In the genomic region with DNA sequence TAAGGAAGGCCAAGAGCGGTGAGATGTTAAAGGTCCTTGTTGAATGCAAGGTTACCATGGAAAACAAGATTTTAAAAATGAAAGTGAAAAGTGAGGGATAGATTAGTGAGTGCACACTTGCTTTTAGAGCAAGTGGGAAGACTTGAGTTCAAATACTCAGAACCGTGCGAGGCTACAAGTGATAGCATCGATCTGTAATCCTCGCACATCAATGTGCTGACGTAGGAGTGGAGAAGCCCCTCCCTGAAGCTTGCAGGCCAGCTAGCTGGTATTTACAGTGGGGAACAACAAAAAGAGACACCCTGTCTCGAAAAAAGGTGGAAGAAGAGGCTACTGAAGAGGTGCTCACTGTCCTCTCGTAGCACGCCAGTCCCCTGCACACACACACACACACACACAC, we compare ENCODE assay signal across 18 mouse cellular contexts. TPM values are rescaled to one million over a fixed set of nuclear protein-coding genes. Genes with fewer than 3 reads are reported as not detected.
DNase-seq lines count a peak whose midpoint lies in the region; ATAC-seq and TF ChIP-seq lines count a peak whose summit lies in the region.
"Had no signal": no experiment of that assay in that cellular context is flagged by ENCODE, and none has a peak within 500 bp of the region (broad histone marks: within the 10 kb centered on the region; RNA-seq: fewer than 3 reads in every experiment).

No protein-coding gene starts in this region.

- no peak for TF ChIP-seq CTCF in thymus, adult 2 months (IDR thresholded peaks at IDR 0.05; ENCODE audit: borderline replicate concordance, control insufficient read depth, extremely low read depth, insufficient read depth, low read length, poor library complexity)

- H3K4me1 ChIP-seq in megakaryocyte, embryonic 14.5 days: peaks cover 73% of the 10 kb centered on the region
- peaks cover 37% of the 10 kb centered on the region for H3K4me1 ChIP-seq in thymus, adult 2 months (replicated peaks; ENCODE audit: control insufficient read depth, insufficient read depth, low read length)
- H3K4me1 ChIP-seq: embryonic facial prominence, embryonic 10.5 days; hindbrain, embryonic 12.5 days had no signal

- H3K27ac ChIP-seq in thymus, adult 2 months (ENCODE audit: control insufficient read depth, insufficient read depth, low read length): no peak overlapping the region
- H3K27ac ChIP-seq: embryonic facial prominence, embryonic 10.5 days; gastrocnemius, adult 2 months; hindbrain, embryonic 12.5 days had no signal

- TF ChIP-seq POLR2A in thymus, adult 2 months (IDR thresholded peaks at IDR 0.05; ENCODE audit: control insufficient read depth, extremely low read depth, insufficient read depth, low read length, poor library complexity): no peak

- intact Hi-C loops in heart, postnatal 14 days (cut with DNase I): no loop called here

- peak; percentile 51 for DNase-seq in heart, adult 11 months
- DNase-seq in heart, postnatal 14 days: no peak
- DNase-seq in testis, postnatal 14 days (ENCODE audit: low spot score): no peak
- no peak for DNase-seq in thymus, adult 2 months
- no peak for DNase-seq in right cerebral cortex, postnatal 36 days (ENCODE audit: low spot score in 2 of 2)
- DNase-seq: adrenal gland, postnatal 14 days; cerebellum, postnatal 10 days; gastrocnemius, adult 2 months; gastrocnemius, postnatal 25 days; heart, postnatal 4 days had no signal

- H3K27me3 ChIP-seq in megakaryocyte, embryonic 14.5 days (replicated peaks): no peaks in the 10 kb centered on the region
- H3K27me3 ChIP-seq in thymus, adult 2 months (ENCODE audit: control insufficient read depth, insufficient read depth, low read length): no peaks in the 10 kb centered on the region
- H3K27me3 ChIP-seq: heart, embryonic 13.5 days; hindbrain, embryonic 12.5 days had no signal

- no peaks in the 10 kb centered on the region for H3K9me3 ChIP-seq in megakaryocyte, embryonic 14.5 days
- H3K9me3 ChIP-seq: embryonic facial prominence, embryonic 10.5 days; heart, embryonic 13.5 days; hindbrain, embryonic 12.5 days had no signal

- 92% methylated on average over 9 of the region's 9 CpGs for WGBS in thymus, adult 2 months

- peak overlapping the region; percentile 0 for H3K4me3 ChIP-seq in megakaryocyte, embryonic 14.5 days (replicated peaks)
- no peak overlapping the region for H3K4me3 ChIP-seq in thymus, adult 2 months (ENCODE audit: control insufficient read depth, insufficient read depth, low read length)
- H3K4me3 ChIP-seq: embryonic facial prominence, embryonic 10.5 days; gastrocnemius, adult 2 months; heart, embryonic 13.5 days; hindbrain, embryonic 12.5 days had no signal

- no peak for ATAC-seq in megakaryocyte, adult 5-6 weeks (ENCODE audit: poor library complexity, severe bottlenecking)
- peak; percentile 17 for ATAC-seq in inflammation-experienced regulatory T-cells, adult 6 months
- ATAC-seq: forebrain, embryonic 14.5 days; hindbrain, embryonic 16.5 days had no signal

- H3K36me3 ChIP-seq in megakaryocyte, embryonic 14.5 days (replicated peaks; ENCODE audit: low read length): no peaks in the 10 kb centered on the region
- no peaks in the 10 kb centered on the region for H3K36me3 ChIP-seq in thymus, adult 2 months (ENCODE audit: control insufficient read depth, insufficient read depth, low read length)
- H3K36me3 ChIP-seq: embryonic facial prominence, embryonic 10.5 days; heart, embryonic 13.5 days; hindbrain, embryonic 12.5 days had no signal

RNA-seq across cellular contexts. Expression of a gene that starts 6.7 kb away (rescaled TPM):
- 10 to 100 TPM; 67.1 to 71.3 TPM for total RNA-seq in heart, postnatal 14 days (2021)
- 98.5 and 119 TPM in 2 replicates for polyA plus RNA-seq in megakaryocyte, embryonic 14.5 days (2012; ENCODE audit: insufficient read depth, low replicate concordance)
- total RNA-seq in megakaryocyte, adult 5-6 weeks (2015): 343 and 360 TPM in 2 replicates
- 145 and 164 TPM in 2 replicates for total RNA-seq in megakaryocyte, adult 5-6 weeks (2017)
- polyA plus RNA-seq in inflammation-experienced regulatory T-cells, adult 6 months (2017; shearing (Covaris generic)): 100 to 1,000 TPM; 201 to 329 (median 236) TPM
- polyA plus RNA-seq in thymus, adult 2 months (2012; rRNA removed): 112 and 127 TPM in 2 replicates
